Mouse (Mus musculus): ENCODE results near the gene Dtx4. TPM values are rescaled to one million over a fixed set of nuclear protein-coding genes. Genes with fewer than 3 reads are reported as not detected.
A peak's percentile ranks its signal among the peaks of the same experiment; 100 is the strongest.

Gene Dtx4
- polyA plus RNA-seq, 1 experiment from 2014 or later = 35.6 TPM

GRCm38 (mm10) chr19:12500881-12501311 lies 358 bp downstream of the Dtx4 start:
- peaks cover 50% of the 10 kb centered on the region; the same call in 1 of the 2 replicates for H3K79me2 ChIP-seq (ENCODE audit: inconsistent target)
- WGBS (ENCODE audit: missing documents) = 1% methylated on average over 37 of the region's 38 CpGs
- no peak overlapping the region for H3K27ac ChIP-seq
- H3K4me3 ChIP-seq (ENCODE audit: inconsistent target) = peak overlapping the region; percentile 30
- H3K36me3 ChIP-seq (ENCODE audit: inconsistent target) = no peaks in the 10 kb centered on the region

GRCm38 (mm10) chr19:12500124-12500523 lies 1.1 kb downstream of the Dtx4 start:
- no peak overlapping the region for H3K27ac ChIP-seq
- 72% methylated on average over 3 of the region's 3 CpGs for WGBS (ENCODE audit: missing documents)
- peak overlapping the region; percentile 30 for H3K4me3 ChIP-seq (ENCODE audit: inconsistent target)
- peaks cover 58% of the 10 kb centered on the region; the same call in 1 of the 2 replicates for H3K79me2 ChIP-seq (ENCODE audit: inconsistent target)
- H3K36me3 ChIP-seq (ENCODE audit: inconsistent target) = no peaks in the 10 kb centered on the region

GRCm38 (mm10) chr19:12499485-12499884 lies 1.8 kb downstream of the Dtx4 start:
- Histone ChIP-seq H3K36me3 (ENCODE audit: inconsistent target) (no peaks in the 10 kb centered on the region), H3K27ac (no peak overlapping the region), H3K4me3 (ENCODE audit: inconsistent target) (no peak overlapping the region), H3K79me2 (ENCODE audit: inconsistent target) (peaks cover 63% of the 10 kb centered on the region; the same call in 1 of the 2 replicates)
- 89% methylated on average over 2 of the region's 2 CpGs for WGBS (ENCODE audit: missing documents)

- H3K27ac ChIP-seq = no peak overlapping the region
- no peak overlapping the region for H3K4me3 ChIP-seq (ENCODE audit: inconsistent target)
- no peaks in the 10 kb centered on the region for H3K36me3 ChIP-seq (ENCODE audit: inconsistent target)
- H3K79me2 ChIP-seq (ENCODE audit: inconsistent target) = peaks cover 68% of the 10 kb centered on the region; the same call in 1 of the 2 replicates
- no CpG with 5 or more reads among the region's 1 CpGs for WGBS (ENCODE audit: missing documents)
Observed at GRCm38 (mm10) chr19:12498941-12499340, 2.3 kb downstream of the Dtx4 start.

GRCm38 (mm10) chr19:12498321-12498720 lies 2.9 kb downstream of the Dtx4 start:
- Histone ChIP-seq H3K79me2 (ENCODE audit: inconsistent target) (peaks cover 75% of the 10 kb centered on the region; the same call in 1 of the 2 replicates), H3K27ac (no peak overlapping the region), H3K36me3 (ENCODE audit: inconsistent target) (no peaks in the 10 kb centered on the region), H3K4me3 (ENCODE audit: inconsistent target) (no peak overlapping the region)
- 76% methylated on average over 4 of the region's 4 CpGs for WGBS (ENCODE audit: missing documents)

- no peak overlapping the region for H3K27ac ChIP-seq
- H3K36me3 ChIP-seq (ENCODE audit: inconsistent target) = no peaks in the 10 kb centered on the region
- peaks cover 79% of the 10 kb centered on the region; the same call in 1 of the 2 replicates for H3K79me2 ChIP-seq (ENCODE audit: inconsistent target)
- WGBS (ENCODE audit: missing documents) = 100% methylated on average over 2 of the region's 2 CpGs
- no peak overlapping the region for H3K4me3 ChIP-seq (ENCODE audit: inconsistent target)
Observed at GRCm38 (mm10) chr19:12497909-12498308, 3.3 kb downstream of the Dtx4 start.

GRCm38 (mm10) chr19:12496241-12496640 lies 5.0 kb downstream of the Dtx4 start:
- Histone ChIP-seq H3K79me2 (ENCODE audit: inconsistent target) (peaks cover 91% of the 10 kb centered on the region; the same call in 1 of the 2 replicates), H3K36me3 (ENCODE audit: inconsistent target) (peaks cover 13% of the 10 kb centered on the region), H3K4me3 (ENCODE audit: inconsistent target) (no peak overlapping the region), H3K27ac (no peak overlapping the region)
- 91% methylated on average over 2 of the region's 2 CpGs for WGBS (ENCODE audit: missing documents)

GRCm38 (mm10) chr19:12494972-12495535 lies 6.2 kb downstream of the Dtx4 start:
- Histone ChIP-seq H3K36me3 (ENCODE audit: inconsistent target) (peaks cover 25% of the 10 kb centered on the region), H3K4me3 (ENCODE audit: inconsistent target) (no peak overlapping the region), H3K27ac (no peak overlapping the region), H3K79me2 (ENCODE audit: inconsistent target) (peaks cover 82% of the 10 kb centered on the region; the same call in 1 of the 2 replicates)
- 100% methylated on average over 1 of the region's 3 CpGs for WGBS (ENCODE audit: missing documents)

GRCm38 (mm10) chr19:12494187-12494458 lies 7.1 kb downstream of the Dtx4 start:
- Histone ChIP-seq H3K27ac (no peak overlapping the region), H3K79me2 (ENCODE audit: inconsistent target) (peaks cover 73% of the 10 kb centered on the region; the same call in 1 of the 2 replicates), H3K4me3 (ENCODE audit: inconsistent target) (no peak overlapping the region), H3K36me3 (ENCODE audit: inconsistent target) (peaks cover 27% of the 10 kb centered on the region)
- WGBS (ENCODE audit: missing documents) = 92% methylated on average over 4 of the region's 4 CpGs

GRCm38 (mm10) chr19:12493453-12494186 lies 7.6 kb downstream of the Dtx4 start:
- Histone ChIP-seq H3K4me3 (ENCODE audit: inconsistent target) (no peak overlapping the region), H3K79me2 (ENCODE audit: inconsistent target) (peaks cover 68% of the 10 kb centered on the region; the same call in 1 of the 2 replicates), H3K27ac (no peak overlapping the region), H3K36me3 (ENCODE audit: inconsistent target) (peaks cover 27% of the 10 kb centered on the region)
- 80% methylated on average over 4 of the region's 4 CpGs for WGBS (ENCODE audit: missing documents)

- Histone ChIP-seq H3K4me3 (ENCODE audit: inconsistent target) (no peak overlapping the region), H3K36me3 (ENCODE audit: inconsistent target) (peaks cover 27% of the 10 kb centered on the region), H3K79me2 (ENCODE audit: inconsistent target) (peaks cover 48% of the 10 kb centered on the region; the same call in 1 of the 2 replicates), H3K27ac (no peak overlapping the region)
- WGBS (ENCODE audit: missing documents) = 94% methylated on average over 6 of the region's 7 CpGs
Observed at GRCm38 (mm10) chr19:12491636-12492035, 9.6 kb downstream of the Dtx4 start.

- 91% methylated on average over 11 of the region's 11 CpGs for WGBS (ENCODE audit: missing documents)
- peaks cover 27% of the 10 kb centered on the region for H3K36me3 ChIP-seq (ENCODE audit: inconsistent target)
- H3K27ac ChIP-seq = no peak overlapping the region
- H3K79me2 ChIP-seq (ENCODE audit: inconsistent target) = peaks cover 31% of the 10 kb centered on the region; the same call in 1 of the 2 replicates
- no peak overlapping the region for H3K4me3 ChIP-seq (ENCODE audit: inconsistent target)
Observed at GRCm38 (mm10) chr19:12489675-12490570, 11.3 kb downstream of the Dtx4 start.

GRCm38 (mm10) chr19:12488969-12489674 lies 12.1 kb downstream of the Dtx4 start:
- no peak overlapping the region for H3K27ac ChIP-seq

More at GRCm38 (mm10) chr19:12488969-12489674, 12.1 kb downstream of the Dtx4 start:
- Histone ChIP-seq H3K4me3 (ENCODE audit: inconsistent target) (no peak overlapping the region), H3K79me2 (ENCODE audit: inconsistent target) (peaks cover 24% of the 10 kb centered on the region; the same call in 1 of the 2 replicates), H3K36me3 (ENCODE audit: inconsistent target) (peaks cover 27% of the 10 kb centered on the region)
- WGBS (ENCODE audit: missing documents) = 88% methylated on average over 6 of the region's 8 CpGs
